Mouse (Mus musculus) induced T-regulatory cell, adult 2 months (primary cell): ENCODE measurements around the gene Atr.
"Not testable (repeated sequence)": the region's sequence is repeated elsewhere in the genome, so short reads cannot be mapped to it uniquely, and the experiment has no call there.

Experiments
- DNase-seq: peaks from one replicate; pipeline ENCODE4 v3.0.0-alpha.2; 2012; ENCODE audit warnings: low read depth

Atr gene

DNA sequence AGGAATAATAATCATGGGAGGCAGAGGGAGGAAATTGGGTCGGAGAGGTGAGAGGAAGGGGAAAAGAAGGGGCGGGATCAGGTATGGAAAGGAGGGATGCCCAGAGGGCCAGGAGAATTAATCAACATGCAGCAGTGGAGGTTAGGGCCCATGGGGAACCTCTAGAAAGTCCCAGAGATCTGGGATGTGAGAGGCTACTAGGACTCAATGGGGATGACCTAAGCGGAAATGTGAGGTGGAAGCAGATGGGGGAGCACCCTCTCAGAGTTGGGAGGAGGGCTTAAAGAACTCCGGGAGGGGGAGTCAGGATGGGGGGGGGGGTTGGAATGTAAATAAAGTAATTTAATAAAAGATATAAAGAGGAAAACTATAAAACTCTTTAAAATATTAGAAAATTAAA is 96.3 kb downstream of the Atr start:
- no peak for DNase-seq

DNA sequence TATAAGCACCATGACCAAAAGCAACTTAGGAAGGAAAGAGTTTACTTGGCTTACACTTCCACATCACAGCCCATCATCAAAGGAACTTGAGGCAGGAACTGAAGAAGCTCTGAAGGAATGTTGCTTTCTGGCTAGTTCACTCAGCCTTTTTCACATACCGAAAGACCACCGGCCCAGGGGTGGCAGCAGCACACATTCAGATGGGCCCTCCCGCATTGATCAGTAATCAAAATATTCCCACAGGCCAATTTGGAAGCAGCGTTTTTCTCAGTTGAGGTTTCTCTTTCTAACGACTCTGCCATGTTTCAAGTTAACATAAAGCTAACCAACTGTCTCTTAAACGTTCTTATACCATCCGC is 96.8 kb downstream of the Atr start:
- DNase-seq = no peak

DNA sequence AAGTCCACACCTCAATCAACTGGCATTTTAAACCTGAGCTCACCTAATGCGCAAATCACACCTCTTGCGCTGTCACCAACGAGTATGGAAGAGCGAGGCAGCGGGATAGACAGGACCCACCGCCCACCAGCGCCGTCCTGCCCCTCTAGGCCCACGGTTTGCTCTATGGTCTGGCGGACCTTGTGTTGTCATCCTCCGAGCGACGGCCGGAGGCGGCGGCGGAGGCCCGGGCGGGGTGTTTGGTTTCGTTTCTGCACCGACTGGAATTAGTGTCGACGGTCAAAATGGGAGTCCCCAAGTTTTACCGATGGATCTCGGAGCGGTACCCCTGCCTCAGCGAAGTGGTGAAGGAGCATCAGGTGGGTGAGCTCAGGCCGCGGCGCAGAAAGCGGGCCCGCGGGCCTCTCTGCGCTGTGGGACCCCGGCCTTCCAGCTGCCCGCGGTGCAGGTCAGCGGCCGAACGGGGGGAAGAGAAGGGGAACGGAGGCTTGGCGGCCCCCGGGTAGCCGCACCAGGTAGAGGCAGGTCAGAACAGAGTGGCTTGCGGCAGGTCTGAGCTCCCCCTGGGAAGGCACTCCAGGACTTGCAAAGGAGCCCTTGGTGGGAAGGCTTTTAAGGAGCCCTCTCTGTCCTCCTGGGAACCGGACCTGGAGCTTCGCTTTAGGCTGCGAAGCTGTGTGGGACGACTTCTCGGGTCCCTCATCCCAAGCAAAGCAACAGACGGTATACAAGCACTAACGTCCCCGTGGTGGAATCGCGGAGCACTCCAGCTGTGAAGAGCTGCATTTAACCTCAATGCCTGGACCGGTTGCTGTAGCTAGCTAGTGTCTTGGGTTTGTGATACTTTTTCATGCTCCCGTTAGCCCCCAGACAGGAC is 97.4 kb downstream of the Atr start, which contains the start of gene Xrn1:
TSS of gene Xrn1 (plus strand) at position 176 of the 877 bp plus-strand sequence.
- DNase-seq = peak; percentile 95

DNA sequence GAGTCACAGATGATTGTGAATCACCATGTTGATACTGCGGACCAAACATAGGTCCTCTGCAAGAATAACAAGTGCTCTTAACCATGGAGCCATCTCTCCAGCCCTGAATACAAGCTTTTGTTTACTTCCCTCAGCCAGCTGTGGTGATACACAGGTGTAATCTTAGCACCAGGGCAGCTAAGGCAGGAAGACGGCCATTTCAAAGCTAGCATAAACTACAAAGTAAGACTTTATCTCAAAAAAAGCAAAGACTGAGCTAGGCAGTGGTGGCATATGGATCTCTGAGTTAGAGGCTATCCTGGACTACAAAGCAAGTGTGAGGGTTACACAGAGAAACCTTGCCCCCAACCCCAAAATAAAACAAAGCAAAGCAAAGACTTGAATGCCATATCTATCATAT is 100.2 kb downstream of the Atr start:
- DNase-seq = peak; percentile 22

DNA sequence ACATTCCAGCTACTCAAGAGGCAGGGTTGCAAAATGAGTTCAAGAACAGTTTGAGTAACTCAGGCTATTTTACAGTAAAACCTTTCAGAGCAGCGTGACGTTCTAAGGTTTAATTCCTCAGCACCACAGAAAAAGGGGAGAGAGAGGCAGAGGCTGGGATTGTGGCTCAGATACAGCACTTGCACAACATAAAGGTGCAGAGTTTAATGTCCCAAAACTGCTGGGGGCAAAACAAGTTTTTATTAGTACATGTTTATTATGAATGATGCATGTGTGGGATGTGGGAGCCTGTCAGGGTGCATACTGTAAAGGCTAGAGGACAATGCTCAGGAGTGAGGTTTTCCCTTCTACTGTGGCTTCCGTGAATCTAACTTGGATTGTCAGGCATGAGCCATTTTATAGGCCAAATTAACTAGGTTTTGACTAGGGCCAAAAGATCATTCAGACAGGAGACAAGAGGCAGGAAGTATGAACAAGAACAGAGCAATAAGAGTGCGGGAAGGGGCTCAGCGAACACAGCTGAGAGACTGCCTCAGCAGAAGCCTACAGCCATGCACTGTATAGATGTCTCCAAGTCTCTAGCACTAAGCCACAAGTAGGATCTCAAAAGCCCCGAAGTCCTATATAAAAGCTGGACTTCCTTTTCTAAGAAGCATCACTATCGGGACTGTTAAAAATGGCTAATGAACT is 100.8 kb downstream of the Atr start:
- peak; percentile 22 for DNase-seq

DNA sequence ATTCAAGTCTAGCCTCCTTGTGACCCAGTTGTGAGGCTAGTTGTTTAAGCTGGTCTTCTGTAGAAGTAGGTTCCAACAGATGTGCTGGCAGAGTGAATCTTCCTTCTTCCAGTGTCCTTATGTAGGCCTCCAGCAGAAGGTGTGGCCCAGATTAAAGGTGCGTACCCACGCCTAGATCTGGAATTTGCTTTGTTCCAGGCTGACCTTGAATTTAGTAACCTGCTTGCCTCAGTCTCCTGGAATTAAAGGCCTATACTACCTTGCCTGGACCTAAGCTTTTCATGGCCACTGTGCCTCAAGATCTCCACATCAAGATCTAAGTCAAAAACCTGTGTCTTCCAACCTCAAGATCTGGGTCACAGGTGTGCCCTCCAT is 101.3 kb downstream of the Atr start:
- DNase-seq = not testable (repeated sequence)

DNA sequence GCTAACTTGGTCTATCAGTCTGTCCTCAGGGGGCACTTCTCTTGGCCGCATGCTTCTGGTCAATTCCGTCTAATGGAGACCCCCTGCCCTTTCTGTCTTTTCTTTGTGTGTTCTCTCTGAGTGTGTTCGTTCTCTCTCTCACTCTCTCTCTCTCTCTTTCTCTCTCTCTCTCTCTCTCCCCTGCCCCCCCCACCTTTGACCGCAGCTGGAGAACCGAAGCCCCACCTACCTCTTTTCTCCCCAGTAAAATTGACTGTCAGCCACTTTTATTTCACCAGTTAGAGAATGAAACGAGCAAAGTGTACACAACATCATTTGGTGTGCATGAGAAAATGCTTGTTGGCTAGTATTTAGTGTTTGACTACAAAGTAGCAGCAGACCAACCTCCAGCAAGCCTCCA is 101.8 kb downstream of the Atr start:
- peak; percentile 60 for DNase-seq

DNA sequence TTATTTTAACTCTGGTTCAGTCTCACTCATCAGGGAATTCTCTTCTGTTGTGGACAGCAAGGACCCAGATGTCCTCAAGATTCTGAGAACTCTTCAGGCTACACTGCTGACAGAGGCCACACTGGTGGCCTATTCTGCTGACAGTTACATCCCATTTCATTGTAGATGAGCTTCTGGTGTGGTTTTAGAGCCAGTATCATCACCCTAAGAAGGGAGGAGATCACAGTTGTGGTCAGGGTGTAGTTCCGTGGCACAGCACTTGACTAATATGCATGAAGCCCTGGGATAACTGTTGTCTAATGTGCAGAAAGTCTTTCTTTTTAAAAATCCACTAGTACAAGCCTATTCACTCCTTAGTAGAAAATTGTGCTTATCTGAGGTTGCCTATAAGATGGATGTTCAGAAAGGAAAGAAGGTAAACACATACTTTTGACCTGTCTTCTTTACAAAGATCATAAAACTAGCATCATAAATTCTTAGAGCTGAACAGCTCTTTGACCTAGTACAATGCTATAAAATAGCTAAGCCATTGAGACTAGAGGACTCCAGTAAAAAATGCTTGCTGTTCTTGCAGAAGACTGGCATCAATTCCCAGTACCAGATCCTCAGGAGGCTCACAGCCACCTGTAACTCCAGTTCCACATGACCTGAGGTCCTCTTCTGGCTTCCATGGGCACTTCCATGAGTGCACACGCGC is 102.5 kb downstream of the Atr start:
- peak; percentile 8 for DNase-seq

DNA sequence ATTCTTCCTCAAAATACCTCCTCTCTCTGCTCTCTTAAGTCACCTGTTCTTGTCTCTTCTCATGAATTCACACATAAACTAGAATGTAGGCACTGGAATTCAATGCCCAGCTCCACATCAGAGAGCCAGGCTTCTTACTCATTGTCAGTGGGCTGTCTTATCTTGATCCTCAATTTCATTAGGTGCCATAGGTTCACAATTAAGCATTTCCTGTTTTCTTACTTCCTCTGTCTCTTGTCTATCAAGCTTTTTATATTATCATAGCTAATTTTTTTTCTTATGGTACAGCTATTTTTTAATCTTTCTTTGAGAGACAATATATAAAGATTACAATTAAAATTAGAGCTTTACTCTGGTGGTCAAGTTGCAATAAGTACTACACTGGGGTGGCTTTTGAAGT is 103.7 kb downstream of the Atr start:
- DNase-seq = no peak

DNA sequence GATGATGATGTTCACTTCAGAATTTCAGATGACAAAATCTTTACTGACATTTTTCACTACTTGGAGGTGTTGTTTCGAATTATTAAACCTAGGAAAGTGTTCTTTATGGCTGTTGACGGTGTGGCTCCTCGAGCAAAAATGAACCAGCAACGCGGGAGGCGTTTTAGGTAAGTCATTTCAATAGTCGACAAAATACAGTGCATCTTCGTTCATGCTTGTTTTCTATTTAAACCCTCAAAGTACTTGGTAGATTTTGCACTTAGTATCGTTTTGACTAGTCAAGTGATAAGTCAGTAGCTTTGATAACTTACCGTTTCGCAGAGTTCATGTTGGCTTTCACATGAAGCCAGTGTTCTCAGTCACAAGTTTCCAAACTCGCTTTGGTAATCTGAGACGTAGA is 106.6 kb downstream of the Atr start:
- peak; percentile 67 for DNase-seq

DNA sequence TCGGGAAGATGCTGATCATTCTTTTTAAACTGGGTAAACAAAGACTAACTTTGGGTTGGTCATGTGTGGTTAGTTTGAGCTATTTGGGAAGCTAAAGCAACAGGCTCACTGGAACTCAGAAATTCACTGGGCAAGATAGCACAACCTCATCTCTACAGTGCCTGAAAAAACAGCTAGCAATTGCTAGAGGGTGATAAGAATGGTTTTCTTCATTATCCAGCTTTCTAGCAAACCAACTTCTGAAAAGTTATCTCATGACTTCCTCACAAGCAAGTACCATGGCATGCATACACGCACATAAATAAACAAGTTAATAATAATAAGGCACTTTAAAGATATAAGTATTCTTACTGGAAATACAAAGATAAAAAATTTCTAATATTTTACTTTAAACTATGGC is 120.9 kb downstream of the Atr start:
- no peak for DNase-seq

DNA sequence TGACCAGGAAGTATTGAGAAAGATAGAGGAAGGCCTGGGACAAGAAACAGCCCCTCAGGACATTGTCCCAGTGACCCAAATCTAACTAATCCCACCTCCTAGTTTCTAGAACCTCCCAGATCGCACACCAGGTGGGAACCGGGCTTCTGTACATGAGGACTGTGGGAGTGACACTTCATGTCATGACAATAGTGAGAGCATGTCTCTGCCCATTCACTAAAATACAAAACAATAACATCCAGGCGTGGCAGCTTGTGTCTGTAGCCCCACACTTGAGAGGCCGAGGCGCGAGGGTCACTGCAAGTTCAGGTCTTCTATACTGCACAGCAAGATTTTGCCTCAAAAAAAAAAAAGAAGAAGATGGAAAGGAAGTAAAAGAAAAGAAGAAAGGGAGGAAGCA is 122.5 kb downstream of the Atr start:
- DNase-seq = no peak

DNA sequence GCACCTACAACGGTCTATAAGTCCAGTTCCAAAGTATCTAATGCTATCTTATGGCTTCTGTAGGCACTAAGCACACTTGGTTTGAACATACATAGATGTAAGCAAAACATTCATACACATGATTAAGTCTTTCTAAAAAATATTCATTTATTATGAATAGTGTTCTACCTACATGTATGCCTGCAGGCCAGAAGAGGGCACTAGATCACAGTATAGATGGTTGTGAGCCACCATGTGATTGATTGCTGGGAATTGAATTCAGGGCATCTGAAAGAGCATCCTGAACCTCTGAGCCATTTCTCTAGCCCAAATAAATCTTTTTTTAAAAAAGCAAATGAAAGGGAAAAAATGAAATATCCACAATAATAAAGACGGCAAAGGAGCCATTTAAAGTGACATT is 134.9 kb downstream of the Atr start:
- peak; percentile 22 for DNase-seq
